Mouse (Mus musculus) cerebellum, adult 2 months (tissue): ENCODE results near the gene Uri1. TPM values are rescaled to one million over a fixed set of nuclear protein-coding genes. Genes with fewer than 3 reads are reported as not detected.

ENCODE experiments used
- DNase-seq, 2 experiments: peaks; one replicate each; pipeline ENCODE4 v3.0.0; 2021
- H3K27ac ChIP-seq: fragments of 200-500 bp; 2 replicates; pipeline ENCODE4 v1.5.1; 2012; ENCODE audit warnings: low read length, control low read depth, inconsistent platforms; ENCODE audit not compliant: insufficient read depth
- H3K27me3 ChIP-seq: fragments of 200-500 bp; 2 replicates; pipeline ENCODE4 v1.6.1; 2012; ENCODE audit warnings: inconsistent platforms, mild to moderate bottlenecking, low read length, moderate library complexity; ENCODE audit not compliant: control insufficient read depth, insufficient read depth
- H3K4me1 ChIP-seq: fragments of 200-500 bp; 2 replicates; pipeline ENCODE4 v1.6.1; 2011; ENCODE audit warnings: low read length; ENCODE audit not compliant: control insufficient read depth, insufficient read depth
- H3K4me3 ChIP-seq: fragments of 200-500 bp; replicated peaks from 2 replicates; pipeline ENCODE3; 2011; ENCODE audit warnings: mild to moderate bottlenecking, low read depth, low read length, control low read depth; ENCODE audit not compliant: insufficient read depth
- CTCF ChIP-seq: fragments of 200-500 bp; IDR thresholded peaks from 2 replicates; pipeline ENCODE4 v1.5.1; 2011; ENCODE audit warnings: low read depth, mild to moderate bottlenecking, control low read depth, low read length, moderate library complexity, borderline replicate concordance; ENCODE audit not compliant: insufficient read depth
- POLR2A ChIP-seq: fragments of 200-500 bp; IDR thresholded peaks from 2 replicates; pipeline ENCODE4 v1.6.1; 2011; ENCODE audit warnings: low read length, control low read depth, borderline replicate concordance; ENCODE audit not compliant: insufficient read depth
- WGBS: fragments of 180-500 bp; shearing (Covaris S2); methylation state at CpG from one replicate; pipeline ENCODE4 v1.1.7; 2018; 5-methylcytosine and 5-hydroxymethylcytosine counted together
- polyA plus RNA-seq: library from polyadenylated mRNA; depleted of rRNA; stranded (reverse); fragments of >200 nt; gene quantifications from 2 replicates; pipeline ENCODE4 v1.2.3, GENCODE M21; 2012

Gene Uri1
- polyA plus RNA-seq, 1 experiment = 30.3 TPM

GRCm38 (mm10) chr7:38027940-38028600 lies 4.7 kb upstream of the Uri1 start:
- no peak overlapping the region for H3K4me3 ChIP-seq
- H3K27me3 ChIP-seq = no peaks in the 10 kb centered on the region
- TF ChIP-seq POLR2A (no peak), CTCF (no peak)
- no peak overlapping the region for H3K27ac ChIP-seq
- DNase-seq = no peak
- no peaks in the 10 kb centered on the region for H3K4me1 ChIP-seq
- WGBS = 87% methylated on average over 7 of the region's 7 CpGs

GRCm38 (mm10) chr7:38024839-38025238 lies 1.5 kb upstream of the Uri1 start:
- 73% methylated on average over 4 of the region's 4 CpGs for WGBS
- Histone ChIP-seq H3K27ac (no peak overlapping the region), H3K4me1 (no peaks in the 10 kb centered on the region), H3K27me3 (no peaks in the 10 kb centered on the region), H3K4me3 (no peak overlapping the region)
- TF ChIP-seq POLR2A (no peak), CTCF (no peak)
- DNase-seq = no peak

- TF ChIP-seq POLR2A (no peak), CTCF (no peak)
- Histone ChIP-seq H3K4me1 (peaks cover 2% of the 10 kb centered on the region; the same call in 1 of the 2 replicates), H3K27ac (no peak overlapping the region), H3K27me3 (no peaks in the 10 kb centered on the region), H3K4me3 (peak overlapping the region; percentile 73)
- DNase-seq = no peak
- 56% methylated on average over 2 of the region's 2 CpGs for WGBS
These were observed 3.6 kb downstream of the Uri1 start for GRCm38 (mm10) chr7:38019770-38020169.

- H3K4me1 ChIP-seq = peaks cover 2% of the 10 kb centered on the region; the same call in 1 of the 2 replicates
- peak overlapping the region; percentile 54 for H3K27ac ChIP-seq
- H3K4me3 ChIP-seq = peak overlapping the region; percentile 73
- DNase-seq = peak; percentile 91 to 92
- under 1% methylated on average over 45 of the region's 49 CpGs for WGBS
- no peaks in the 10 kb centered on the region for H3K27me3 ChIP-seq
- TF ChIP-seq POLR2A = peak; percentile 60; the same call in 1 of the 2 replicates
- no peak for TF ChIP-seq CTCF
These were observed 4.0 kb downstream of the Uri1 start for GRCm38 (mm10) chr7:38019369-38019749.

- WGBS = under 1% methylated on average over 63 of the region's 67 CpGs
- peak overlapping the region; percentile 72 for H3K4me3 ChIP-seq
- peak overlapping the region; percentile 54 for H3K27ac ChIP-seq
- no peaks in the 10 kb centered on the region for H3K27me3 ChIP-seq
- TF ChIP-seq CTCF (no peak), POLR2A (no peak)
- peaks cover 2% of the 10 kb centered on the region; the same call in 1 of the 2 replicates for H3K4me1 ChIP-seq
- DNase-seq = peak; percentile 77 to 80
These were observed 4.7 kb downstream of the Uri1 start for GRCm38 (mm10) chr7:38018416-38019368.

- Histone ChIP-seq H3K27me3 (no peaks in the 10 kb centered on the region), H3K4me3 (no peak overlapping the region), H3K27ac (no peak overlapping the region), H3K4me1 (peaks cover 2% of the 10 kb centered on the region; the same call in 1 of the 2 replicates)
- WGBS = 51% methylated on average over 5 of the region's 5 CpGs
- TF ChIP-seq POLR2A (no peak), CTCF (no peak)
- no peak for DNase-seq
These were observed 8.0 kb downstream of the Uri1 start for GRCm38 (mm10) chr7:38015356-38015755.

GRCm38 (mm10) chr7:38013946-38014345 lies 9.4 kb downstream of the Uri1 start:
- Histone ChIP-seq H3K27ac (no peak overlapping the region), H3K27me3 (no peaks in the 10 kb centered on the region), H3K4me1 (peaks cover 2% of the 10 kb centered on the region; the same call in 1 of the 2 replicates), H3K4me3 (no peak overlapping the region)
- 76% methylated on average over 3 of the region's 3 CpGs for WGBS
- no peak for TF ChIP-seq POLR2A
- no peak for TF ChIP-seq CTCF
- no peak for DNase-seq
